Mouse (Mus musculus) forebrain, embryonic 11.5 days (tissue): ENCODE measurements around the gene Kcnd3. TPM values are rescaled to one million over a fixed set of nuclear protein-coding genes. Genes with fewer than 3 reads are reported as not detected.

Experiments used
- ATAC-seq: fragments of 200-750 bp; cut with Nextera tagmentation; replicated peaks from 2 replicates; pipeline ENCODE4 v1.8.0; 2017; ENCODE audit warnings: moderate TSS enrichment; ENCODE audit not compliant: low FRiP score
- DNase-seq: peaks from one replicate; pipeline ENCODE4 v3.0.0-alpha.2; 2017; ENCODE audit warnings: low spot score
- H3K27ac ChIP-seq: fragments of 300-500 bp; sonication (generic); 2 replicates; pipeline ENCODE4 v1.5.1; 2014; ENCODE audit warnings: low read depth, low read length
- H3K27me3 ChIP-seq: fragments of 300-500 bp; sonication (generic); 2 replicates; pipeline ENCODE4 v1.6.1; 2014; ENCODE audit warnings: mild to moderate bottlenecking, low read length, mixed read lengths; ENCODE audit not compliant: control insufficient read depth, insufficient read depth
- H3K36me3 ChIP-seq: fragments of 300-500 bp; sonication (generic); 2 replicates; pipeline ENCODE4 v1.6.1; 2014; ENCODE audit warnings: mild to moderate bottlenecking, low read length, moderate library complexity, mixed read lengths; ENCODE audit not compliant: control insufficient read depth, insufficient read depth
- H3K4me1 ChIP-seq: fragments of 300-500 bp; sonication (generic); replicated peaks from 2 replicates; pipeline ENCODE4 v1.6.1; 2014; ENCODE audit warnings: low read length, mixed read lengths; ENCODE audit not compliant: control insufficient read depth, insufficient read depth
- H3K4me2 ChIP-seq: fragments of 300-500 bp; sonication (generic); 2 replicates; pipeline ENCODE4 v1.6.1; 2014; ENCODE audit warnings: low read depth, mild to moderate bottlenecking, low read length, moderate library complexity, mixed read lengths; ENCODE audit not compliant: severe bottlenecking
- H3K4me3 ChIP-seq: fragments of 300-500 bp; sonication (generic); 2 replicates; pipeline ENCODE4 v1.5.1; 2014; ENCODE audit warnings: low read depth, low read length
- H3K9ac ChIP-seq: fragments of 300-500 bp; sonication (generic); 2 replicates; pipeline ENCODE4 v1.6.1; 2014; ENCODE audit warnings: low read length
- H3K9me3 ChIP-seq: fragments of 300-500 bp; sonication (generic); 2 replicates; pipeline ENCODE4 v1.6.1; 2016; ENCODE audit warnings: low read length, mixed read lengths; ENCODE audit not compliant: control insufficient read depth
- WGBS: fragments of 180-500 bp; shearing (Covaris S2); extraction: QIAGEN DNeasy Blood & Tissue Kit; methylation state at CpG from one replicate; pipeline ENCODE4 v1.1.7; 2014; 5-methylcytosine and 5-hydroxymethylcytosine counted together
- polyA plus RNA-seq: library from polyadenylated mRNA; unstranded; fragments of >200 nt; fragmentation: Nextera tagmentation; extraction: Ambion mirVana; gene quantifications from 2 replicates; pipeline ENCODE4 v1.2.1, GENCODE M21; 2014

The Kcnd3 gene
- polyA plus RNA-seq, 1 experiment from 2014 or later, result 1.3 TPM

DNA sequence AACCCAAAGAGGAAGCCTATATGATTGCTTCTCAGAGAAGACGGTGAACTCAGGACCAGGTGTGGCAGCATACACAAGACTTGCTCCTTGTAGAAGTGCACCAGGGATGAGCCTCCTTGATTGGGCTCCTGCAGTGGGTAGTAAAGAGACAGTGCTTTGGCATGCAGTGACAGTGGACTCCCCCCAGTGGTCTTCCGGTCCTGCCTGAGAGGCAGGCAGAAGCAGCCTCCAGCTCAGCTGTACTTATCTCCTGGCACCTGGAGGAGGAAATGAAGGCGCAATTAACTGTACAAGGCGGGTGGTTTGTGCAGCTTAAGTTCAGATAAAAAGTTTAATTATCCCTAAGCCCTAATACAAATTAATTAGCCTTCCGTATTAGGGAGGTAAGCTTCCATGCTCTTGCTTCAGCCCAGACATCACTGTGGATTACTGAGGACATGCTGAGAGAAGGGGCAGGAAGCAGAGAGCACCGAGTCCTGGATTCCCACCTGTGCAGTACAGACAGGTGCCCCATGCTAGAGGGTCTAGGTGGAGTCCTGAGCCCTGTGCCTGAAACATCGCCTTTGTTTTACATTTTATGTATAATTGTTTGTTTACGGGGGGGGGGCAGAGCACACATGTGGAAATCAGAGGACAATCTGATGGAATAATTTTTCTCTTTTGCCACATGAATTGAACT lies 196.9 kb downstream of the Kcnd3 start:
- no peak overlapping the region for H3K4me2 ChIP-seq
- H3K27ac ChIP-seq, result no peak overlapping the region
- no peaks in the 10 kb centered on the region for H3K36me3 ChIP-seq
- H3K9me3 ChIP-seq, result no peaks in the 10 kb centered on the region
- DNase-seq, result no peak
- no peaks in the 10 kb centered on the region for H3K27me3 ChIP-seq
- no peak for ATAC-seq
- WGBS, result 65% methylated on average over 8 of the region's 8 CpGs
- no peak overlapping the region for H3K4me3 ChIP-seq
- H3K4me1 ChIP-seq, result no peaks in the 10 kb centered on the region
- H3K9ac ChIP-seq, result no peak overlapping the region

DNA sequence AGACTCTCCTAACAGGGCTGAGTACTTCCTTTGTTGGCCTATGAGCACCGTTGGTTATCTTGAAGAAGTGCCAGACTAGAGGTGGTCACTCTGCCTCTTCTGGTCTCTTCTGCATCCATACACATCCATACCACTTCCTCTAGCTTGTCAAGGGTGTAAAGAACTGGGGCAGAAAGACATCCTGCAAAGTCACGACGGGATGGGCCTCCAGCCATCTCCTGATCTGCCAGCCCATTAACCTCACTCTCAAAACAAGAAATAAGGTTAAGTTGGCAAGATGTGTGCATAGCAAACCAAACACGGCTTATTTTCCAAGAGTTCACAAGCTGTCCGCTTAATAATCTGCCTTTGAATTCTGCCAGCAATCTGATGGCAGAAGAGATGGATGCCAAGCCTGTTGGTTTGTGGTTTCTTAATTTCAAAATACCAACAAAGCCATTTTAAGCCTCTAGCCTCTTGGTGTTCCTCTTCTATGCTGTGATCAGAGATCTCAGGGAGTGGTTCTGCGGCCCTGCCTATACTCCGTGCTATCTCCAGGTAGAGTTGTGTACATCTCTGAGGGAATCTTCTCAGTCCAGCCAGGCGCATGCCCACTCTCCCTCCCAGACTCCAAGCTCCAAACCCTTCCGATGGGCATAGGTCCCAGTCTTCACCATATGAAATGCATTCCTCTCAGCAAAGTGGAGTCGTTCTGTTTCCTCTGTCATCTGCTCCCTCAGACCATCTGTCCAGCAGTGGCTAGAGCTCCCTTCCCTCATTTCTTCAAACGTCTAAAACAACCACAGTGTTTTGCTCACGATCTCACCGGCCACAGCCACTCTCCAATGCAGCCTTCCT lies 201.6 kb downstream of the Kcnd3 start:
- Histone ChIP-seq H3K4me3 (no peak overlapping the region), H3K9me3 (no peaks in the 10 kb centered on the region), H3K4me1 (no peaks in the 10 kb centered on the region), H3K27me3 (no peaks in the 10 kb centered on the region), H3K9ac (no peak overlapping the region), H3K36me3 (no peaks in the 10 kb centered on the region), H3K4me2 (no peak overlapping the region), H3K27ac (no peak overlapping the region)
- DNase-seq (no peak), ATAC-seq (no peak)
- WGBS, result 92% methylated on average over 13 of the region's 13 CpGs

DNA sequence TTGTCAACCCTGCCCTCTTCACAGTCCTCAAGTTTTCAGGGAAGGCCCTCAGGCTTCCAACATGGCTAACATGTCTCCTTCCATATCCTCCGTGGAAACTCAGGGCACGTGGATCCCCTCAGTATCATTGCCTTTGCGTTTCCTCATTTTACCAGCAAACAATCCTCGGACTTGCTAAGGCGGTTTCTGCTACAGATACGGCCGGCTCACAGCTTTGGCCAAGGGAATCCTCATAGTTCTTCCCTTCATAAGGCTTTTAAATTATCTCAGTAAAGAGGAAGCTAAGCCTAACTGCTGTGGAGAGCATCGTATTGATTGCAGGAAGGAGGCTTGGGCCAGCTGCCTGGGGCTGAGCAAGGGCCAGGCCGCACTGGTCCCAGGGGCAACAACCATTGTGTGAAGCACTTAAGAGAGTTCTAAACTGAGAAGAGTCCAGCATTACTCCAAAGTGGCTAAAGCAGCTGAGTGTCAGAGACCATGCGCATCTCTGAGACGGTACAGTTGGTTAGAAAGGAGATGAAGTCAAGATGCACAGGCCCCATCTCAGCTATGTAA lies 203.0 kb downstream of the Kcnd3 start:
- Histone ChIP-seq H3K4me2 (no peak overlapping the region), H3K9ac (no peak overlapping the region), H3K9me3 (no peaks in the 10 kb centered on the region), H3K27ac (no peak overlapping the region), H3K36me3 (no peaks in the 10 kb centered on the region), H3K27me3 (no peaks in the 10 kb centered on the region), H3K4me3 (no peak overlapping the region), H3K4me1 (no peaks in the 10 kb centered on the region)
- ATAC-seq, result no peak
- no peak for DNase-seq
- 93% methylated on average over 11 of the region's 11 CpGs for WGBS

DNA sequence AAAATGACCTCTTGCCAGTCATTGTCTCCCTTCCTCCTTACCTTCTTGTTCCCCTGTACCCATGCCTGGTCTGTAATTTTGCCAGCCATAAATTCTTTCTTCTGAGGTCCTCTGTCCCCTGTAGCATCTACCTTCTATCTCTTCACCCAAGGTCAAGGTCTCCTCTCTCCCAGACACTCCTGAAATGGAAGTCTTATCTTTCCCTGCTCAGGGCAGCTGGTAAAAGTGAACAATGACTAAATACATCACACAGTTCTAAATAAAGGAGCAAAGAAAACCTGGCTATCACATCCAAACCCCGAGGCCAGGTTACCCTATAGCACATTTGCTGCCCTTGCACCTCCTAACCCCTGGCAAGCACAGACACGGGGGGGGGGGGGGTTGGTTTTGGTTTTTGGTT lies 208.4 kb downstream of the Kcnd3 start:
- no peak for ATAC-seq
- no peak overlapping the region for H3K4me2 ChIP-seq
- no peaks in the 10 kb centered on the region for H3K4me1 ChIP-seq
- H3K27ac ChIP-seq, result no peak overlapping the region
- no peak overlapping the region for H3K9ac ChIP-seq
- no peaks in the 10 kb centered on the region for H3K9me3 ChIP-seq
- 72% methylated on average over 2 of the region's 2 CpGs for WGBS
- no peaks in the 10 kb centered on the region for H3K36me3 ChIP-seq
- no peaks in the 10 kb centered on the region for H3K27me3 ChIP-seq
- no peak for DNase-seq
- H3K4me3 ChIP-seq, result no peak overlapping the region

DNA sequence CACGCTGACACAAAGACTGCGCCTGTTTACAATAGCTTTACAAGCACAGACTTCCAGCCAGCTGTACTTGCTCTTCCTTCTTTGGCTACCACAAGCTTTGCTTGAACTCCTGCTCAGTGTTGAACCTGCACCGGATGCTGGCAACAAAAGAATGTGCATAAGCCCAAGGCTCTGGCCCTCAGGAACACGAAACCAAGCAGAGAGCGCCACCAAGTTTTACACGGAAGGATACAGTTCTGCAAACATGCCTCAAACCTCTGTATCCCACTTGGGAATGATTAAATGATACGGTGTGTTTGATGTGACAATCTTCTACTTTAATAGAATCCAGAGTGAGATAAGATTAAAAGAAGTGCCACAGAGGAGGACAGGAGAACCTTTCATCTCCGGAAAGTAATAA lies 210.9 kb downstream of the Kcnd3 start:
- Histone ChIP-seq H3K36me3 (no peaks in the 10 kb centered on the region), H3K9ac (no peak overlapping the region), H3K4me2 (no peak overlapping the region), H3K9me3 (no peaks in the 10 kb centered on the region), H3K27ac (no peak overlapping the region), H3K4me3 (no peak overlapping the region), H3K27me3 (no peaks in the 10 kb centered on the region), H3K4me1 (no peaks in the 10 kb centered on the region)
- no peak for DNase-seq
- no peak for ATAC-seq
- WGBS, result 81% methylated on average over 8 of the region's 8 CpGs

DNA sequence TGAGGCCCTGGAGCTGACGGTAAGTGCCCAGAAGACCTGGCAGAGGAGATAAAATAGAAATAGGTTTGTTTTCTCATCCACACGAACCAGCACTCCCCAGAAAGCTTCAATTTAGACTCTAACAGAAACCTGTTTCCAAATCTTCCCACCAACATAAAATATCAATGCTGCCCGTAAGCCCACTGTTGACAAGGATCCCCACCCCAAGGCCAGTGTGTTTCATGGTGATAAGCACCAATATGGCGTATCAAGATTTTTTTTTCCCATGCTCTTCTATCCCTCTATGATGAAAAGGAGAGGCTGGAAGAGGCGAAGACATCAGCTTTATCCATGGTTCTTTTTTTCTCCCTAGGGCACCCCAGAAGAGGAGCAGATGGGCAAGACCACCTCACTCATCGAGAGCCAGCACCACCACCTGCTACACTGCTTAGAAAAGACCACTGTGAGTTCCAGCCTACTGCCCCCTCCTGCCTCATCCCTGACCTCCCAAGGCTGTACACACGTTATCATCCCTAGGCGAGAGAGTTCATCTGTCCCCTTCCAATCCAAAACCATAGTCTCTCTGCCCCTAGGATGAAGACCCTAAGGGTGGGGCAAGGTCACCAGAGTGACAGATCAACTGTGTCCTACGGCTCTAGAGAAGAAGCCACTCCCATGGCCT lies 213.1 kb downstream of the Kcnd3 start:
- 86% methylated on average over 9 of the region's 9 CpGs for WGBS
- no peaks in the 10 kb centered on the region for H3K9me3 ChIP-seq
- H3K4me3 ChIP-seq, result no peak overlapping the region
- no peaks in the 10 kb centered on the region for H3K27me3 ChIP-seq
- H3K36me3 ChIP-seq, result no peaks in the 10 kb centered on the region
- no peak for ATAC-seq
- H3K27ac ChIP-seq, result no peak overlapping the region
- DNase-seq, result no peak
- H3K9ac ChIP-seq, result no peak overlapping the region
- no peak overlapping the region for H3K4me2 ChIP-seq
- H3K4me1 ChIP-seq, result no peaks in the 10 kb centered on the region

DNA sequence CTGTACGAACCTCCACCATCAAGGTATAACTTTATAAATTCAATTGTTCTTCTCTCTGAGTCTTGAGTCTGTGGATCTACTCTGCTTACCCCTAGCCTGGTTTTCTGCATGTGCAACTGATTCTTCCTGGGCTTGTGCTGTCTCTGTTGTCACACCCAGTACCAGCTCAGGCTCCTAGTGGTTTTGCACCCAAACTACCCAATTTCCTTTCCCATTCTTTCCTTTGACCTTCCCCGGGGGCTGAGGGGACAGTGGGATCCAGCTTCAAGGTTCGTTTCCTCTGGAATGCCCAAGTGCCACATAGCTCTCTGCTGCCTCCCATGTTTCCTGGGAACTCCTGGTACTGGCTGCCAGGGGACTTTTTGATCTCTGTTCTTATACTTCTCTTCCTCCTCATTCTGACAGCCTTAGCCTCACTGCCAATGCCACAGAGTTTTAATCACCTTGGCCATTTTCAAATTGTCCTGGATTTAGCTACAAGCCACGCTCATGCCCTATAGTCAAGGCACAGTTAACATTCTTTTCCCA lies 214.9 kb downstream of the Kcnd3 start:
- DNase-seq (no peak), ATAC-seq (no peak)
- Histone ChIP-seq H3K9me3 (no peaks in the 10 kb centered on the region), H3K27me3 (no peaks in the 10 kb centered on the region), H3K4me1 (no peaks in the 10 kb centered on the region), H3K27ac (no peak overlapping the region), H3K9ac (no peak overlapping the region), H3K4me3 (no peak overlapping the region), H3K36me3 (no peaks in the 10 kb centered on the region), H3K4me2 (no peak overlapping the region)
- WGBS, result 69% methylated on average over 4 of the region's 4 CpGs

DNA sequence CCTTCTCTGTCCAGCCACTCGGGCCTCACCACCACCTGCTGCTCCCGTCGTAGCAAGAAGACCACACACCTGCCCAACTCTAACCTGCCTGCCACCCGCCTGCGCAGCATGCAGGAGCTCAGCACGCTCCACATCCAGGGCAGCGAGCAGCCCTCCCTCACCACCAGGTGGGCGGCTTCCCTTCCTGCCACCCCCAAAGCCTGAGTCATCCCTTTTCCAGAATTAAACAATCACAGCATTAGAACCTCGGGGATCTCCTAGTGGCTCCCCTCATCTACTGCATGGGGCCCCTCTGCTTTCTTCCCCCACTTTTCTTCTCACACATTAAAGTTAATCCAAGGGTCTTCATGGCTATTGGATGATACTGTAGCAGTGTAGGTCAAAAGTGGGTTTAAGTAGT lies 216.0 kb downstream of the Kcnd3 start:
- Histone ChIP-seq H3K27me3 (no peaks in the 10 kb centered on the region), H3K9ac (no peak overlapping the region), H3K4me1 (no peaks in the 10 kb centered on the region), H3K27ac (no peak overlapping the region), H3K9me3 (no peaks in the 10 kb centered on the region), H3K4me2 (no peak overlapping the region), H3K36me3 (no peaks in the 10 kb centered on the region), H3K4me3 (no peak overlapping the region)
- no peak for DNase-seq
- no peak for ATAC-seq
- WGBS, result 48% methylated on average over 9 of the region's 9 CpGs
